Comparison of ENCODE assay signal across 8 mouse cellular contexts in genomic region chr2:166084964-166085363, GRCm38 (mm10).
DNase-seq lines count a peak whose midpoint lies in the region; ATAC-seq and TF ChIP-seq lines count a peak whose summit lies in the region.
"Not testable (repeated sequence)": the region's sequence is repeated elsewhere in the genome, so short reads cannot be mapped to it uniquely, and the experiment has no call there.

No protein-coding gene starts in this region.

- not testable (repeated sequence) for H3K9me3 ChIP-seq in MEL (replicated peaks; ENCODE audit: insufficient read depth, low read length); heart, postnatal 0 days (replicated peaks; ENCODE audit: control insufficient read depth, low read length)

- not testable (repeated sequence) for TF ChIP-seq POLR2A in MEL (IDR thresholded peaks at IDR 0.05; ENCODE audit: control insufficient read depth in 1 of 2, insufficient read depth in 1 of 2, low read depth in 1 of 2, low read length in 2 of 2, poor library complexity in 1 of 2); embryonic fibroblast, embryonic 13.5 days (IDR thresholded peaks at IDR 0.05; ENCODE audit: low read depth, low read length); lung, adult 2 months (IDR thresholded peaks at IDR 0.05; ENCODE audit: borderline replicate concordance, extremely low read depth, low read depth, low read length)

- H3K36me3 ChIP-seq in MEL (ENCODE audit: control insufficient read depth in 1 of 2, insufficient read depth in 2 of 2, low read length in 2 of 2) = not testable (repeated sequence)
- H3K36me3 ChIP-seq in heart, postnatal 0 days (replicated peaks; ENCODE audit: control insufficient read depth, insufficient read depth, low read length) = peaks cover 19% of the 10 kb centered on the region; the same call in 1 of the 2 replicates

- H3K4me1 ChIP-seq in MEL (ENCODE audit: control insufficient read depth in 1 of 2, insufficient read depth in 2 of 2, low read length in 2 of 2); embryonic fibroblast, embryonic 13.5 days (ENCODE audit: control insufficient read depth, insufficient read depth, low read length); lung, adult 2 months (ENCODE audit: control insufficient read depth, insufficient read depth, low read length): not testable (repeated sequence)
- peaks cover 18% of the 10 kb centered on the region for H3K4me1 ChIP-seq in heart, postnatal 0 days (ENCODE audit: control insufficient read depth, insufficient read depth)

- not testable (repeated sequence) for H3K27me3 ChIP-seq in MEL (ENCODE audit: control insufficient read depth in 1 of 2, insufficient read depth in 2 of 2, low read length in 2 of 2); heart, postnatal 0 days (ENCODE audit: control insufficient read depth, insufficient read depth, low read length)

- DNase-seq in MEL (ENCODE audit: low read depth, low spot score) = peak; percentile 52
- DNase-seq in c-Kit-positive CD71-positive TER-119-positive erythroid progenitor cells, embryonic 14.5 days (ENCODE audit: low spot score) = peak; percentile 29
- DNase-seq in heart, postnatal 0 days (ENCODE audit: low spot score) = peak; percentile 40
- peak; percentile 69 for DNase-seq in layer of hippocampus, adult 11-12 months (ENCODE audit: low spot score)
- DNase-seq in lung, adult 2 months = peak; percentile 62
- DNase-seq in ovary, postnatal 14 days (ENCODE audit: low spot score) = peak; percentile 73
- DNase-seq in thymus, postnatal 25 days = peak; percentile 48

- H3K4me2 ChIP-seq in heart, postnatal 0 days (ENCODE audit: low read depth, low read length) = not testable (repeated sequence)

- TF ChIP-seq CTCF in MEL (IDR thresholded peaks at IDR 0.05 in 2 of 3, conservative IDR thresholded peaks at IDR 0.05 in 1 of 3; ENCODE audit: control insufficient read depth in 1 of 3, insufficient read depth in 1 of 3, low read depth in 2 of 3, low read length in 3 of 3, poor library complexity in 1 of 3, severe bottlenecking in 1 of 3) = peak; percentile 69 to 81 (median 73)
- peak; percentile 61; the same call in 1 of the 2 replicates for TF ChIP-seq CTCF in embryonic fibroblast, embryonic 13.5 days (IDR thresholded peaks at IDR 0.05; ENCODE audit: borderline replicate concordance, insufficient read depth, low read length)
- TF ChIP-seq CTCF in heart, postnatal 0 days (IDR thresholded peaks at IDR 0.05; ENCODE audit: low read depth) = peak; percentile 74
- TF ChIP-seq CTCF in lung, adult 2 months (IDR thresholded peaks at IDR 0.05; ENCODE audit: insufficient read depth, low read length) = peak; percentile 62

- not testable (repeated sequence) for H3K27ac ChIP-seq in MEL (ENCODE audit: control insufficient read depth, low read depth, low read length); embryonic fibroblast, embryonic 13.5 days (ENCODE audit: insufficient read depth, low read length); heart, postnatal 0 days (ENCODE audit: low read depth)

- TF ChIP-seq EP300 in MEL (IDR thresholded peaks at IDR 0.05; ENCODE audit: low read depth in 1 of 2, low read length in 2 of 2); heart, postnatal 0 days (IDR thresholded peaks at IDR 0.05; ENCODE audit: low read depth): not testable (repeated sequence)

- H3K9ac ChIP-seq in MEL (ENCODE audit: control insufficient read depth, low read depth, low read length, poor library complexity, severe bottlenecking); heart, postnatal 0 days (replicated peaks; ENCODE audit: low read depth, low read length): not testable (repeated sequence)

- H3K79me2 ChIP-seq in MEL (ENCODE audit: control insufficient read depth, insufficient read depth, low read length, poor library complexity) = not testable (repeated sequence)

- 34% methylated on average over 6 of the region's 6 CpGs for WGBS in heart, postnatal 0 days
- 35% methylated on average over 6 of the region's 6 CpGs for WGBS in lung, adult 2 months

- TF ChIP-seq RAD21 in MEL (IDR thresholded peaks at IDR 0.05; ENCODE audit: low read depth, low read length) = peak; percentile 62

- not testable (repeated sequence) for H3K4me3 ChIP-seq in MEL (ENCODE audit: control insufficient read depth in 1 of 2, insufficient read depth in 1 of 2, low read depth in 2 of 2, low read length in 2 of 2); embryonic fibroblast, embryonic 13.5 days (ENCODE audit: insufficient read depth, low read length); heart, postnatal 0 days (ENCODE audit: low read depth, low read length); lung, adult 2 months (replicated peaks; ENCODE audit: extremely low read depth, low read depth, low read length)

- not testable (repeated sequence) for ATAC-seq in heart, postnatal 0 days (ENCODE audit: insufficient read depth, low read depth)

TF ChIP-seq in MEL, 35 proteins besides CTCF, POLR2A, EP300 and RAD21:
- peak; percentile 60 for TF ChIP-seq SMC3 (IDR thresholded peaks at IDR 0.05; ENCODE audit: low read depth, low read length)
- peak; percentile 35 for TF ChIP-seq ZC3H11A (IDR thresholded peaks at IDR 0.05; ENCODE audit: low read depth, low read length)
